Mouse (Mus musculus) lung, postnatal 25 days (tissue): ENCODE measurements at regions not wholly inside any gene's neighbourhood (a gene's known extent, or its start where the extent isn't known, plus 50 kb on each side); places are given as distances from the start of the nearest gene placed in this dataset.

Experiments
- DNase-seq: peaks from one replicate; pipeline ENCODE4 v3.0.0; 2022; ENCODE audit warnings: low spot score

DNA sequence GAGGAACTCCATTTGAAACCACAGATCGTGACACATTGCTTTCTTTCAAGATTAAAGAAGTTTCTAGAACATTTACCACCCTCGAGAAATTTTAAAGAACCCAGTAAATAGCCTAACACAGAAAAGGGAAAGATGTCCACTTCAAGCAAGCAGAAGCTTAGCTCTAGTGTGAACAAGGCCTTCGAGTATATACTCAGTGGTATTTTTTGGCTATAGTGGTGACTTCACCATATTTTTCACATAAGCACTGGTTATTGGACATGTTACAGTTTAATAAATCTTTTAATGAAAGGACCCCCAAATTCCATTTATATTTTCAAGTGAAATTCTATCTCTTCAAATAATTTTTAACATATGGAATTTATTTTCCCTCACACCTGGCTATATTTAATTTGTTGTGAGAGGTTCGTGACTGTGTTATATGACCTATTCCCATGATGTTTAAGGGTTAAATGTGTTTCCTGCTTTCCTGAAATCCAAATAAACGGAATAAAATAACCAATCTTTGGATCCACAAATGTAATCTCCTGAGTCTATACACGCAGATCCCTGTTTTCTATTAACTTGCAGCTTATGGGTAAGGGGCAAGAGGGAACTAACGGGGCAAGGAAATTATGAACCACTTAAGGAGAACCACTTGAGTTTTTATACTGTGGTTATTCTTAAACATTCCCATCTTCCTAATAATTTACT, 60.6 kb upstream of the Tas2r134 start:
- DNase-seq, result no peak

DNA sequence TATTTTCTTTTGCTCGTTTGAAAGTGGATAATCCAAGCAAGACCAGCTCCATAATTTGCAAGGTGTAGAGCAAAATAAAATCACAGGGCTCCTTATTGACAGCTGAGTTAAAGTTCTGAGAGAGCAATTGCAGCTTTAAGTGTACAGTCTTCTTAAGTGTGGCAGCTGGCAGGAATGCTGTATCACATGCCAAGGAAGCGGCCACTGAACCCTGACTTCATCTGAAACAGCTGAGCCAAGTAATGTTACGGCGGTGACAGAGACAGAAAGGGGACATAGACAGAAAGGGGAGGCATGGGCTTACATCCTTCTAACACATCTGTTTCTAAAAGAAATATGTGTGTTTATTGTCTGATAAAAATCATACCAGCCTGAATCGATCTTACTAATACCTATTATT, 63.4 kb upstream of the Tas2r134 start:
- DNase-seq, result no peak

DNA sequence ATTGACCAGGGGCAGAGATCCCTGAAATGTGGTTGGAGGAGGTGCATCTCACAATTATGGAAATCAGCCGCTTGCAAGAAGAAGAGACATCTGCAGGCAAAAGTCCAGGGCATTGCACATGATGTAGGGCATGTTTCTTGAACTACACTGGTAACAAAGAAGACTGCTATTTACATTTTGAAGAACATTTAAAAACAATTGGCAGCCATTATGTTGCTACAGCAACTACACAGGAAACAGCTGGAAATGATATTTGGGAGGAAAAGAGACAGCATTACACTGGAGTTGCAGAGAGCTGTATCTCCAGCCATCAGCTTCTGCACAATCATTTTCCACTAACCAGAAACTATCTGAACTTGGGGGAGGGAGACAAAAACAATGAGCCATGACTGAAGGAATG, 64.1 kb upstream of the Tas2r134 start:
- DNase-seq, result no peak

DNA sequence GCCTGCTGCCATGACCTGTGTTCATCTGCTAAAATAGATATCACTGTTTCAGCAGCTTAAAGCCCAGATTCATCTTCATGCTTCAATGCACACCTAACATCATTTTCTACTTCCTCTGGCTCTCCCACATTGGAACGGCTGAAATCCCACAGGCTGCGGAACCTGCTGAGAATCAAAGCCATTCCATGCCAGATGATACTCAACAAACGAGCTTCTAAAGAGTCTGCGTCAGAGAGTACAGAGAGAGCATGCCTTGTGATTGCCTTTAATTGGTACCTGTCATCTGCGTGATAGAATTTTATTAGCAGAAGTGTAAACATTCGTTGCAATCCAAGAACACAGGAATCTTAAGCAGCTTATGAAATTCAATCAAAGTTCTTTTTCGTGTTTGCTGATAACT, 76.4 kb upstream of the Tas2r134 start:
- no peak for DNase-seq

DNA sequence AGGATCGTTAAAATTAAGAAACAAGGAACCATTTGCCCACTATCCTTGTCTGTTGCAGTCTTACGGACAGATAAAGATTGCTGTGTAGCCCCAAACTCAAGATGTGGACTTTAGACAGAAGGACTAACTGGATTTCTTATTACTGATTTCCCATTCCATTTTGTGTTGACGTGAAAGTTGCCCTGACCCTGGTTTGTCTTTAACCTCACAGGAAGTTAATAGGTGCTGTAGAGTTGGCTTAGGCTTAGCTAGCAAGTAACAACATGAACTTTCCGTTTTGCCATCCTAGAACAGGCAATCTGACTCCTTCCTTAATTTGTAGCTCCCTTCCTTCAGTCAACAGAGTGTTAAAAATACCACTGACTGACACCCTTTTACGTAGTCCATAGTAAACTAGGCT, 78.2 kb upstream of the Tas2r134 start:
- no peak for DNase-seq

DNA sequence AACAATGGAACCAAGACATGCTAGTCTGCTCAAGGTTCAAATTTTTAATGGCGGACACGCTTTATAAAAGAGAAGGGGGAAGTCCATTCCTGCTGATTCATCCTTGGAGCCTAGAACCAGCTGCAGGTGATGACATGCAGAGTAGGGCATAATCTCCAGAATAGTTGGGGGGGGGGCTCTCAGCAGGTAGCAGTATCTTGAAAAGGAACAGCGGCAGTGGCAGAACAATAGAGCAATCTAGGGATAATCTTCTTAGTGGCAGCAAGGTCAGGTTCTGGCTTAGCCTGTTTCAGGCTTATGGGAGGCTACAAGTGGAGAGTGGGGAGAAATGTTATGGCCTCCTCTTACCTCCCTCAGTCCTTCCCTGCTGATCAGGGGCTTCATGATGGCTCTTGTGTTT, 81.1 kb upstream of the Tas2r134 start:
- no peak for DNase-seq

DNA sequence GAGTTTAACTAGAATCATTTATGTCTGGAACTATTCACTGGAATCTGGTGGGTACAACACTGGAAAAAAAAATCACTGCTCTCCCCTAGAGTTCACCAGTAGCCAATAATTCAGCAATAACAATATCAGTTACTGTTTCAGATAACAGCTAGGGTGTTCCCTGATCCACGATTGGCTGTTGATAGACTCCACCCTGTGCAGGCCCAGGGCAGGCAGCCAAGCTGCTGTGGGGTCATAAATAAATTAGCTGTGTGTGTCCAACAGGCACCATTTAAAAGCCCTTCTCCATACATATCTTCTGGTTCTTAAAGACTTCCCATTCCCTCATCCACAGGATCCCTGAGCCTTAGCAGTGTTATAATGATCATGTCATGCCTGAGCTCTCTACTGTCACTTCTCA, 83.4 kb upstream of the Tas2r134 start:
- no peak for DNase-seq

DNA sequence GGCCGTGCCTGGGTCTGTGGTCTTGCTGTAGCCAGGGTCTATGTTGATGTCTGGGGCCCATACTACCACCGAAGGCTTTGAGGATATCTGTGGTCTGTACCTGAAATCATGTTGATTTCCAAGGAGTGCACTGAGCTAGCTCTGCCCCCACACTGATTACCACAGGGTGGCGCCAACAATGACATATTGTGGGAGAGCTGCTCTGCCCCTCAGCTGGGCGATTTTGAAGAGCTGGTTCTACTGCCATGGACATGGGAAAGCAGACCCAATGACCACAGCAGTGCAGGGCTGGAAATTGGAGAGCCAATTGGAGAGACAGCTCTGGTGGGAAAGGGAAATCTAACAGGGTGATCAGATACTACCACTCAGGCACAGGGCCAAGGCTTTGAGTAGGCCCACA, 85.0 kb upstream of the Tas2r134 start:
- DNase-seq, result no peak

DNA sequence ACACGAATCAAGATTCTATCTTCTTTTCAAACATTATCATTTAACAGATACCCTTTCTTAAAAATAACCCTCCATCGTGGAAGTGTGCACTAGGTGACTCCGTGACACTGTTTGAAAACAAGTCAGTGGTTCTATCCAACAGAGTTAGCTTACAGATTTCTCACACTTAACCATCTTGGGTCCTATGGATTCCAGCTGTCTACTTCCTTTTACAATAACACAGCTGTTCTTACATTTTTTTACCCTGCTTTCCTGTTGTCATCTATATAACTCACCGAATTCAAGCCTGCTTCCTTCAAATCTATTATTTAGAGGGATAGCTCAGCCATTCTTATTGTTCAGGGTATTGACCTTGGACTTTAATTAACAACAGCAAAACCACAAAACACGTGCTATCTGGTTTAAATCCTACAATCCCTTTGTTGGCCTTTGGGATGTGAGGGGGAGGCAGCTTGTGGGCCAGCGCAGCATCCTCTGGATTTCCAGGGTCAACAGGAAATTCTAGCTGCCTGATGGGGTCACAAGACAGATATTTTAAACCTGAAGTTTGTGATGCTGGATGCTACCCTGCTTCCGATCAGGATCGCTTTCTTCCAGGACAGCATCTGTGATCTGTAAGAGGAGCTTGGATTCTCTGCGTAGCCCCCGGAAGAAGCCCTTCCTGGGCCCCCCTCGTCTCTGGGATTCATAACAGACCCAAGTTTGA, 94.4 kb upstream of the Tas2r134 start:
- DNase-seq, result no peak

DNA sequence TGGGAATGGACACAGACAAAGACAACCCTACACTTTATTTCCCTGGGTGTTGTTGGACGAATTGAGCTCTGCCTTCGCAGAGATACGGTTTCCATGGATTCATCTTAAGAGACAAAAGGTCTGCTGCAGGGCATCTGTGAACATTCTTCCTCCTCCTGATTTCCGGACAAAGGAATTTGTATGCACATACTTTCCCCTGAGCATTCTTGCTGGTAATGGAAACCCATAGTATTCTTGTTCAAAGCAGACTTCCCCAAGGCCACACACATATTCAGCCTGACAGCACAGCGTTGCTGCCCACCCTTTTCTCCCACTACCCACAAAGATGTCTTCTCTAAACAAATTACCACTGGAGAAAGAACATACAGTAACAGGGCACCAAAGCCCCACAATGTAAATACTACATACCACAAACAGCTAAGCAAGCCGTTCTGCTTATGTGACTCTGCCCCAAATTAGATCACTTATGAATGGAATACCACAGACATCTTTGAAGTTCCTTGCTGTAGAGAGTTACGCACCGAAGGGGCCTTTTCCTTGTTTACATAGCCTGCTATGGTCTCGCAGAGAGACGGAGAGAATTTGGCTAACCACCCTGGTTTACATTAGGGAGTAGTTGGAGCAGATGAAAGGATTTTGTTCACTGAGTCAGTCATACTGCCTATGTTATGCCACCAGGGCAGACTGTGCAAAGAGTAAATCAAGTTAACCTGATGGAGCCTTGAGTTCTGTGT, 96.0 kb upstream of the Tas2r134 start:
- no peak for DNase-seq

DNA sequence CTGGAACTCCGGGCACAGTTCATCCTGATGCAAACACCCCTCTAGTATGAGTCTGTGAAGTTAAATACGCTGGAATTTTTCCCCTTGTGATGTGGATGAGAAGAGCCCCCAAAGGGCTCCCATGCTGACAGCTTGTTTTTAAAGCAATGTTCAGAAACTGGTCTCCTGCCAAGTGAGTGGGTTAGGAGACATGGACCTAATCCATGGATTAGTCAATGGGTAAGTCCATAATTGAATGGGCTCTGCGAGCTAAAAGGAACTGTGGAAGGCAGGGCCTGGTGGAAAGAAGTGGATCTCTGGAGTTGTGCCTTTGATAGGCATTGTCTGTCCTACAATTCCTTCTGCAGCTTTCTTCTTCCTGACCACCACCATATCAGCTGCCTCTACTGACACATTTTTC, 104.5 kb upstream of the Tas2r134 start:
- no peak for DNase-seq

DNA sequence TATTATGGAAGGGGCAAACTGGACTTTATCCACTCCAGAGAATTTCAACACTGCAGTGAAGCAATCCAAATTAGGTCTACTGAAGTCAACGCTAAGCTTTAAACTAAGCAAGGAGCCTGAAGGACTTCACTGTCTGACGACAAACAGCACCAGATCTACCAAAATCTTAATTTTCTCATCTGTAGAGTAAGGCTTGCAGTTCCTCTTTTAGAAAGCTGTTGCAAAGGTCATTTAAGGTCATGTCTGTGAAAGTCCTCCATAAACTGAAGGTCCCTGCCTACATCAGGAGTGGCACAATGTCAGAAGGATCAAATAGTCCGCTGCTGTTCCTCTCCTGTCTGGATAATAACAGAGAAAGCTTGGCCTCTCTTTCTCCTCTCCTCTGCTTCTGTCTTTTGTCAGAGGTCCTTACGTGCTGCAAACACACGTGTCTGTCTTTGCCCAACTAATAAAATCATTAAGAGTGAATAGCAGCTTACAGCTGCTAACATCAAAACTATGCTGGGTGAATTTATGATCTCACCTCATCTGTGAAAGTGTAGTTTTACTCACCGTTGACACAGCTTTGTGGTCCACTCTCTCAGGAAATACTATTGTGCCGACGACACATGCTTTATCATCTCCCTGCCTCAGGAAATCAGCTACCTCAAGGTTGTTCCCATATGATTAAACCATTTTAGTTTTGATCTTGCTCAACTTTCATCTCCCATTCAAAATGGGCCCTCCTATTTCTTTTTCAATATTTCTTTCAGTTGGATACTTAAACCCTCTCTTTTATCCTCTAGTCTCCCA, 117.9 kb upstream of the Tas2r134 start:
- no peak for DNase-seq

DNA sequence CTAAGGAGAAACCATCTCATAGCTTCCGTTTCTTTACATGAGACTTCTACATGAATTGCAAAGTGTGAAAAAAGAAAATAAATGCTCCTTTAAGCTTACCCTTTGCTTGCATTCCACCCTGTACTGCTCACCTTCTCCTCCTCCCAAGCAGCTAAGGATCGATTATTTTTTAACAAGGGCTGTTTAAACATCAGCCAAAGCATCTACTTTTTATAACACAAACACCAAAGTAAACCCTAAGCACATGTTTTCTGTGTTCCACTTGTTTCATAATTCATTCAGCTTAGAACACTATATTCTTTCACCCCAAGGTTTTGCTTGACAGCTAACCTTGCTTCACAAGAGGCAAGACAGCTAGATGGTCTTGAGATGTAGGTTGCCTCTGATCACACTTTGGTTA, 129.4 kb upstream of the Tas2r134 start:
- no peak for DNase-seq

DNA sequence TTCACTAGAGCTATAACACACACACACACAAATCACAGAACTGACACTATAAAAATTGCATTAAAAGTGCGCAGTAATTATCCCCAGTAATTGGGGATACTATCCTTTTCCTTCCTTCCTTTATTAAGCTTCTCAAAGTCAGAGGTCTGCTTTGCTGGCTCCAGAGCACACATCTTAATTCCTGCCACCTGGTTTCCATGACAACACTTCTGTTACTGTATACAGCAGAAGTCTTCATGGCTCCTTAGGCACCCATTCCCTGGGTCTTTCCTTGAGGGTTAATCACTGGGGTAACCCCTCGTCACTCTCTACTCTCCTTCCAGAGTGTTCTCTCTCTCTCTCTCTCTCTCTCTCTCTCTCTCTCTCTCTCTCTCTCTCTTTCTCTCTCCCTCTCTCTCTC, 153.6 kb upstream of the Tas2r134 start:
- DNase-seq, result no peak

DNA sequence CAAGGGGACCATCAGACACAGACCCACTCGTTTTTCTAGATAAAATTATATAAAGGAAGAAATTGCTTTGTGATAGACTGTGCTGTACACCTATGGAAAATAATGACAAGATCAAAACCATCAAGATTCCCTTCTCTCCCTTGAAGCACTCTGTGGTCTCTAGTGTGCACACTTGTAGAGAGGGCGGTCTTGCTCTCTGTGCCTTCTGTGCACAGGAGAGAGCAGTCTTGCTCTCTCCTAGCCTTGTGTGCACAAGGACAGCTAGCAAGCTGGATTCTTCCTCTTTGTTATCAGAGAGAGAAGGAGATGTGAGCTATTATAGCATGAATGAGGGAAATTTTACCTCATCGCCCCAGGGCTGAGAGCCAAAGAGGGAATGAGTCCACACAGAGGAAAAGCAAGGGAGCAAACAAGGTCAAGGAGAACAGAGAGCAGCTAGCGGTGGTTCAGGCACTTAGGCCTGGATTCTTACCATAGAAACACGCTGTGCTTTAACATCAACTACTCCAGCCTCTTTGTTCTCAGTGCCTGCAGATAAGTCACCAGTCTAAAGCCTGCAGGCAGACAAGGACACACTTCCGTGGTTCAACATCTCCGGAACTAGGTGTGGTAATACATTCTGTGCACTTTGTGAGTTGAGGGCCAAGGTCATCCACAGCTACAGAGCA, 160.2 kb upstream of the Tas2r134 start:
- DNase-seq, result no peak

DNA sequence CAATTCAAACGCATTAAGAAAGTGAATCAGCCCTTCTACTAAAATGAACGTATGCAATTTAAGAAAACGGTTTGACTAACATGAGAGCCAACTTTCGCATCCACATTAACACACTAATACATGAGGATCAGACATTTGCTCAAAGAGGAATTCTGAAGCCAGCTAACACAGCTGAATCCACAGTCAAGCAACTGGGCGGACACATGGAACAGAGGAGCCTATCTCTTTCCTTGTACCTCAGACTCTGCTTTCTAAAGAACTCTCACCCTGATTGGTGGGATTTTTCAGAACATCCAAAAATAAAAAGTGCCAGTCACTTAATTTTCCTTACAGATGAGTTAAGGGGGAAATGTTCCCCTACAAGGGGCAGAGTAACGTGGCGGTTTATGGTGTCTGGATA, 161.3 kb upstream of the Tas2r134 start:
- no peak for DNase-seq

DNA sequence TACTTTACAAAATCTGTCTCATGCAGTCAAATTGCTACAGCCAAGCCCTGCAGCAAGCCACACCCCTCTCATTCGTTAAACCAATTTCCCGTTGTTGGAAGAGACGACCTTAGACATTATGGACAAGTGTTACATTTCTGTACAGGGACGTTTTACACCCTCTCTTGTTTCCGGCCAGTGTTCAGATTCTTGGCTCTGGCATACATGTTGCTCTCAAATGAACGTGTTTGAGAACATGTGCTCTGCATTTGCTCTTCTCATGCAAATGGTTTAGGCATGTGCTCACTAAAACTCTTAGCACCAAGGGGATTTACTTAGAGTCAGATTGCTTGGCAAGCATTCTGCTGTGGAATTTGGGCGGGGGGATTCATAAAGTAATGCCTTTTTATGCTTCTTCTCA, 161.7 kb upstream of the Tas2r134 start:
- no peak for DNase-seq

DNA sequence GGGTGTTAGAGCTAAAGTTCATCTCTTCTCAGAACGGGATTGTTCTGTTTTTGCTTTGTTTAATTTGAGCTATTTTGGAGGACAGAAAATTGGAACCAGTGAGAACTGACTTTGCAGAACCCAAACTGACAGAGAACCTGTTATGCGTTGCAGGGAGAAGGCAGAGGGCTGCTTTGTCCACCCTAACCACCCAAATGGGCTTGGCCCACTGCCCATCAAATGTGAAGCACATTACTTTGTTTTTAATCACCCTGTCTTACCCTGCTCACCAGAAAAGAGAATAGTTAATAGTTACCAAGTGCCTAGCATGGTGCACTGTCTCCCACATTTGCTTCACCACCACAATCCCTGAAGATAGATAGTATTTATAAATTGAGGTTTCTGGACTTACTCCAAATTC, 163.0 kb upstream of the Tas2r134 start:
- no peak for DNase-seq

DNA sequence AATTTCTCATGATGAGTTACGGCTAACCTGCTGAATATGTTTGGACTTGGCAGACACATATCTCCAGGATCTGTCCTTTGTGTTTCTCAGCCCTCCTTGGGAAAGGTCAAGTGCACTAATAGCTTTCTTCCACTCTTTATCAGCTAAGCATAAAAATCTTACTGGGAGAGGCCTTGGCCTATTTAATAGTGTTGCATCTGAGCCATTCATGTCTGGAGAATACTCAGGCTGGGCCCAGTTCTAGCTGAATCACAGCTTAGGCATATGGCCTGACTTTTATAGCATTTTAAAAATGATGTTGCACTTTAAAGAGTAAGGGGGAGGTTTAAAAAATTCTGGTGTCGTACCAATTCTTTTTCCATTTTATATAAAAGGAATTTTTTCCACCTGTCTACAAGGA, 166.4 kb upstream of the Tas2r134 start:
- DNase-seq, result no peak

DNA sequence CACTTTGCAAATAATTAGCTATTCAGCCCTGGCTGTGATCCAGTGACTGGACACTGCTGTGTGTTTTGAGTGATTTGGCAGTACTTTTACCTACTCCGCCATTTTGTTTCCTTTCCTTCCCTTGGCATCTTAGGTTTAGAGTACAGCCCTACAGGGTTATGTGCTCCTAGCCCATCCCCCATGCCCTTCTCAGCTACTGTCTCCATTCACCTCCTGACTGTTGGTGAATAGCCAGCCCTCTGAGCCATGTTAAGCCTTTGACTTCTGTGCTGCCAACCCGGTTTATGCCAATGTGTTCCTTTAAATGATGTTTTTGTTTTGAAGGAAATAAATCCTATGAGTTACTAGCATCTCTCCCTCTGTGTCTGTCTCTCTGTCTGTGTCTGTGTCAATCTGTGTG, 167.8 kb upstream of the Tas2r134 start:
- DNase-seq, result no peak

DNA sequence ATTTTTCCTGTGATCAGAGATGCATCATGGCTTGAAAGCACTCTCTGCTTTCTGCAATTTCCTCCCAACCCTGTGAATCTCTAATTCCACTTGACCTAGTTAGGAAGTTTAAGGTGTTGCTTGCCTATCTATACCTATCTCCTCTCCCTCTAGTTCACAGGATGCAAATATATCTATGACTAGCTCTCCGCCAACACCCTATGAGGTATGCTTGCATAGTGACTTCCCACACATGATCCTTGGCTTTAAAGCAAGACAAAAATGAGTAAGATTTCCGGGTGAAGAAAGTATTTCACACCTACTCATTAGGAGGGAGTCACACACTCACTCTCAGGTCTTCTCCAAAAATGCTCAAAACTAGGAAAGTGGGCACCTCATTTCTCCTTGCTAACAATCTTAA, 169.6 kb upstream of the Tas2r134 start:
- no peak for DNase-seq

DNA sequence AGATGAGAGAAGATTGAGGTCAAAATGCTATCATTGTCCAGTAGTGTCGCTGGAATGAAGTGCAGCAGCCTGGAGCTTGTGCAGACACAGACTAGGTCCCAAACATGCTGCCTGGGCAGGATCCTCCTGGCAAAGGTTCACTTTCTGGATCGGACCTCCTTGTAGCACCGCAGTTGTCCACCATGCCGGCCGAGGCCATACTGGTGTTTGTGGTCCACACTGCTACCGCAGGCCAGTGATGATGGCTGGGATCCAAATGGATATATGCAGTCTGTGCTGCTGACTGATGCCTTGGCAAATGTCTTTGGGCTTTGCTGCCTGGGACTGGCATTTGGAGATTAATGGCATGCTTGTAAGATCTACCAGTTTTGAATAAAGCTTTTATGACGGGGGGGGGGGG, 174.5 kb upstream of the Tas2r134 start:
- no peak for DNase-seq
